Mouse (Mus musculus) lung, adult 2 months (tissue): ENCODE measurements around the gene Pabpn1. TPM values are rescaled to one million over a fixed set of nuclear protein-coding genes. Genes with fewer than 3 reads are reported as not detected.
"Not testable (repeated sequence)": the region's sequence is repeated elsewhere in the genome, so short reads cannot be mapped to it uniquely, and the experiment has no call there.

Source experiments
- DNase-seq: peaks from one replicate; pipeline ENCODE4 v3.0.0; 2022
- H3K4me1 ChIP-seq: fragments of 200-500 bp; 2 replicates; pipeline ENCODE4 v1.6.1; 2011; ENCODE audit warnings: low read length; ENCODE audit not compliant: control insufficient read depth, insufficient read depth
- H3K4me3 ChIP-seq: fragments of 200-500 bp; replicated peaks from 2 replicates; pipeline ENCODE3; 2011; ENCODE audit warnings: low read depth, mild to moderate bottlenecking, control low read depth, low read length; ENCODE audit errors: extremely low read depth
- CTCF ChIP-seq: fragments of 200-500 bp; IDR thresholded peaks from 2 replicates; pipeline ENCODE4 v1.5.1; 2011; ENCODE audit warnings: mild to moderate bottlenecking, low read length, control low read depth; ENCODE audit not compliant: insufficient read depth
- POLR2A ChIP-seq: fragments of 200-500 bp; IDR thresholded peaks from 2 replicates; pipeline ENCODE4 v1.6.1; 2011; ENCODE audit warnings: low read depth, mild to moderate bottlenecking, control low read depth, low read length, borderline replicate concordance; ENCODE audit errors: extremely low read depth
- WGBS: fragments of 180-500 bp; shearing (Covaris S2); methylation state at CpG from one replicate; pipeline ENCODE4 v1.1.7; 2018; 5-methylcytosine and 5-hydroxymethylcytosine counted together
- polyA plus RNA-seq: library from polyadenylated mRNA; depleted of rRNA; stranded (reverse); fragments of >200 nt; gene quantifications from 2 replicates; pipeline ENCODE4 v1.2.3, GENCODE M21; 2012; rRNA removed

The Pabpn1 gene
- polyA plus RNA-seq, 1 experiment, result 112 TPM

- 56% methylated on average over 13 of the region's 13 CpGs for WGBS
- H3K4me3 ChIP-seq, result no peak overlapping the region
- H3K4me1 ChIP-seq, result no peaks in the 10 kb centered on the region
- DNase-seq, result no peak
- no peak for TF ChIP-seq CTCF
Observed at GRCm38 (mm10) chr14:54941024-54941978, 49.0 kb downstream of the Pabpn1 start.

- DNase-seq, result no peak
- Histone ChIP-seq H3K4me3 (no peak overlapping the region), H3K4me1 (no peaks in the 10 kb centered on the region)
- WGBS, result 86% methylated on average over 8 of the region's 8 CpGs
- TF ChIP-seq POLR2A (no peak), CTCF (no peak)
Observed at GRCm38 (mm10) chr14:54942479-54942878, 50.2 kb downstream of the Pabpn1 start.

- no peak for TF ChIP-seq CTCF
- no peak for TF ChIP-seq POLR2A
- H3K4me3 ChIP-seq, result no peak overlapping the region
- WGBS, result 94% methylated on average over 7 of the region's 7 CpGs
- H3K4me1 ChIP-seq, result no peaks in the 10 kb centered on the region
- no peak for DNase-seq
Observed at GRCm38 (mm10) chr14:54943971-54944370, 51.7 kb downstream of the Pabpn1 start.

GRCm38 (mm10) chr14:54944939-54945338 lies 52.6 kb downstream of the Pabpn1 start:
- no peak for DNase-seq
- H3K4me3 ChIP-seq, result no peak overlapping the region
- 80% methylated on average over 2 of the region's 2 CpGs for WGBS
- TF ChIP-seq CTCF (no peak), POLR2A (no peak)
- H3K4me1 ChIP-seq, result no peaks in the 10 kb centered on the region

GRCm38 (mm10) chr14:54945975-54946704 lies 53.8 kb downstream of the Pabpn1 start:
- 76% methylated on average over 19 of the region's 19 CpGs for WGBS
- DNase-seq, result no peak
- no peak for TF ChIP-seq CTCF
- no peak for TF ChIP-seq POLR2A
- Histone ChIP-seq H3K4me3 (no peak overlapping the region), H3K4me1 (no peaks in the 10 kb centered on the region)

- 91% methylated on average over 11 of the region's 11 CpGs for WGBS
- not testable (repeated sequence) for H3K4me3 ChIP-seq, H3K4me1 ChIP-seq, DNase-seq
Observed at GRCm38 (mm10) chr14:54947008-54947407, 54.7 kb downstream of the Pabpn1 start.

Other genes starting within 250 kb of the Pabpn1 start
- 49.8 and 50.5 TPM in 2 replicates for gene 1700123O20Rik, start 206.3 kb upstream of the Pabpn1 start, polyA plus RNA-seq
- gene Acin1, start 205.6 kb upstream of the Pabpn1 start, polyA plus RNA-seq, result 100 and 121 TPM in 2 replicates
- 0.43 and 0.56 TPM in 2 replicates for gene Gm29776, start 193.7 kb upstream of the Pabpn1 start, polyA plus RNA-seq
- 0.57 and 1.1 TPM in 2 replicates for gene Cebpe, start 180.3 kb upstream of the Pabpn1 start, polyA plus RNA-seq
- 2.9 and 4.0 TPM in 2 replicates for gene Slc7a8, start 110.6 kb upstream of the Pabpn1 start, polyA plus RNA-seq
- not detected in 2 replicates for gene Rnf212b, start 78.4 kb upstream of the Pabpn1 start, polyA plus RNA-seq
- gene Homez, start 21.5 kb upstream of the Pabpn1 start, polyA plus RNA-seq, result 3.3 and 5.3 TPM in 2 replicates
- 17.8 and 24.4 TPM in 2 replicates for gene Ppp1r3e, start 14.9 kb upstream of the Pabpn1 start, polyA plus RNA-seq
- gene Bcl2l2, start 9.1 kb upstream of the Pabpn1 start, polyA plus RNA-seq, result 69.3 and 70.1 TPM in 2 replicates
- 6.8 TPM in 1 of 2 replicates, not detected in the other for gene Gm20521, start 9.1 kb upstream of the Pabpn1 start, polyA plus RNA-seq
- gene Slc22a17, start 20.6 kb downstream of the Pabpn1 start, polyA plus RNA-seq, result 61.8 and 63.8 TPM in 2 replicates
- gene Efs, start 33.6 kb downstream of the Pabpn1 start, polyA plus RNA-seq, result 11.8 and 16.3 TPM in 2 replicates
- not detected in 2 replicates for gene Il25, start 40.2 kb downstream of the Pabpn1 start, polyA plus RNA-seq
- 0.69 and 2.2 TPM in 2 replicates for gene Cmtm5, start 43.8 kb downstream of the Pabpn1 start, polyA plus RNA-seq
- gene Myh6, start 74.4 kb downstream of the Pabpn1 start, polyA plus RNA-seq, result 82.5 and 128 TPM in 2 replicates
- gene Gm17428, start 84.4 kb downstream of the Pabpn1 start, polyA plus RNA-seq, result not detected in 2 replicates
- gene Myh7, start 102.1 kb downstream of the Pabpn1 start, polyA plus RNA-seq, result 8.0 and 13.3 TPM in 2 replicates
- gene Ngdn, start 123.0 kb downstream of the Pabpn1 start, polyA plus RNA-seq, result 12.7 and 17.0 TPM in 2 replicates
- 1.7 and 2.3 TPM in 2 replicates for gene Zfhx2, start 199.8 kb downstream of the Pabpn1 start, polyA plus RNA-seq
- 5.2 and 9.2 TPM in 2 replicates for gene Thtpa, start 202.3 kb downstream of the Pabpn1 start, polyA plus RNA-seq
- 23.8 and 30.8 TPM in 2 replicates for gene Ap1g2, start 214.1 kb downstream of the Pabpn1 start, polyA plus RNA-seq
- gene Jph4, start 224.4 kb downstream of the Pabpn1 start, polyA plus RNA-seq, result 0.32 and 0.43 TPM in 2 replicates